Mouse (Mus musculus) midbrain, embryonic 16.5 days (tissue): Measurements from ENCODE around the gene Dync2li1. TPM values are rescaled to one million over a fixed set of nuclear protein-coding genes. Genes with fewer than 3 reads are reported as not detected.
A peak's percentile ranks its signal among the peaks of the same experiment; 100 is the strongest.

Source experiments
- ATAC-seq: fragments of 200-750 bp; cut with Nextera tagmentation; 2 replicates; pipeline ENCODE4 v1.8.0; 2017; ENCODE audit warnings: moderate TSS enrichment
- H3K27ac ChIP-seq: fragments of 300-500 bp; sonication (generic); 2 replicates; pipeline ENCODE4 v1.5.1; 2014; ENCODE audit warnings: mild to moderate bottlenecking, low read length, mixed read lengths
- H3K27me3 ChIP-seq: fragments of 300-500 bp; sonication (generic); 2 replicates; pipeline ENCODE4 v1.6.1; 2014; ENCODE audit warnings: low read depth, low read length, mixed read lengths; ENCODE audit not compliant: control insufficient read depth, insufficient read depth
- H3K36me3 ChIP-seq: fragments of 300-500 bp; sonication (generic); 2 replicates; pipeline ENCODE4 v1.6.1; 2014; ENCODE audit warnings: mild to moderate bottlenecking, low read length, moderate library complexity, mixed read lengths; ENCODE audit not compliant: control insufficient read depth, insufficient read depth
- H3K4me1 ChIP-seq: fragments of 300-500 bp; sonication (generic); 2 replicates; pipeline ENCODE4 v1.6.1; 2014; ENCODE audit warnings: mild to moderate bottlenecking, low read length, mixed read lengths; ENCODE audit not compliant: control insufficient read depth, insufficient read depth
- H3K4me2 ChIP-seq: fragments of 300-500 bp; sonication (generic); 2 replicates; pipeline ENCODE4 v1.6.1; 2014; ENCODE audit warnings: mild to moderate bottlenecking, low read length, mixed read lengths
- H3K4me3 ChIP-seq: fragments of 300-500 bp; sonication (generic); 2 replicates; pipeline ENCODE4 v1.5.1; 2014; ENCODE audit warnings: low read depth, mild to moderate bottlenecking, low read length, moderate library complexity, mixed read lengths
- H3K9ac ChIP-seq: fragments of 300-500 bp; sonication (generic); 2 replicates; pipeline ENCODE4 v1.6.1; 2014; ENCODE audit warnings: low read depth, low read length, mixed read lengths
- H3K9me3 ChIP-seq: fragments of 300-500 bp; sonication (generic); replicated peaks from 2 replicates; pipeline ENCODE4 v1.6.1; 2014; ENCODE audit warnings: mild to moderate bottlenecking, low read length, mixed read lengths; ENCODE audit not compliant: control insufficient read depth, poor library complexity, severe bottlenecking
- whole genome bisulfite sequencing: fragments of 180-500 bp; shearing (Covaris S2); extraction: QIAGEN DNeasy Blood & Tissue Kit; methylation state at CpG from one replicate; pipeline ENCODE4 v1.1.7; 2014; 5-methylcytosine and 5-hydroxymethylcytosine counted together
- polyA plus RNA-seq: library from polyadenylated mRNA; unstranded; fragments of >200 nt; fragmentation: Nextera tagmentation; extraction: Ambion mirVana; gene quantifications from 2 replicates; pipeline ENCODE4 v1.2.1, GENCODE M21; 2015

Gene Dync2li1
- polyA plus RNA-seq, 1 experiment from 2014 or later, result 38.8 TPM

DNA sequence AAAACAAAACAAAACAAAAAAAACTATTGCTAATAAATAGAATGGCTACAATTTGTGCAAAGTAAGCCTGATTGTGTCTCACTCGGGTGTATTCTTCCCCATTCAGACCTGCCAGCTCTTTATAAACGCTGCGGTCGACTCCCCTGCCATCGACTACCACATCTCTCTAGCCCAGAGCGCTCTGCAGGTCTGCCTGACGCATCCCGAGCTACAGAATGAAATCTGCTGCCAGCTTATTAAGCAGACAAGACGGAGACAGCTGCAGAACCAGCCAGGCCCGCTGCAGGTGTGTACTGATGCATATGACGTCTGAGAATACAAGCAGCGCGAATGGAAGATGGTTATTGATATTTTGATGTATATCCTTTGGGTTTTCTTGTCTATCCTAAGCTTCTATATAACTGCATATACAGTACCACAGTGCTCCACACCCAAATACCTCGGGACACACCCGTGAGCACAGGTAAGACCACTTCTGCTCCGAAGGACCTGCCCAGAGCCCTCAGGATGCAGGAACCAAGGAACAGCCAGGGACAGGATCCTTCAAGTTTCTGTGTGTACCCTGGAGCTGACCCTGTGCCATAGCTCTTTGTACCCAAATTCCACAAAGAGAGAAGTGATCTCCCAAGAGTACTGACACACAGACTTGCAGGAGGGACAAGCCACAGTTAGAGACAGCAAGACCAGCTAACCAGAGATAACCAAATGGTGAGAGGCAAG, 34.7 kb upstream of the Dync2li1 start:
- ATAC-seq, result no peak
- Histone ChIP-seq H3K4me3 (no peak overlapping the region), H3K27ac (peak overlapping the region; percentile 56), H3K9me3 (no peaks in the 10 kb centered on the region), H3K27me3 (no peaks in the 10 kb centered on the region), H3K4me2 (no peak overlapping the region), H3K4me1 (0 out of 2 replicates have a peak, but pooled peaks cover 2% of the 10 kb centered on the region), H3K36me3 (no peaks in the 10 kb centered on the region), H3K9ac (no peak overlapping the region)
- 75% methylated on average over 16 of the region's 16 CpGs for WGBS

DNA sequence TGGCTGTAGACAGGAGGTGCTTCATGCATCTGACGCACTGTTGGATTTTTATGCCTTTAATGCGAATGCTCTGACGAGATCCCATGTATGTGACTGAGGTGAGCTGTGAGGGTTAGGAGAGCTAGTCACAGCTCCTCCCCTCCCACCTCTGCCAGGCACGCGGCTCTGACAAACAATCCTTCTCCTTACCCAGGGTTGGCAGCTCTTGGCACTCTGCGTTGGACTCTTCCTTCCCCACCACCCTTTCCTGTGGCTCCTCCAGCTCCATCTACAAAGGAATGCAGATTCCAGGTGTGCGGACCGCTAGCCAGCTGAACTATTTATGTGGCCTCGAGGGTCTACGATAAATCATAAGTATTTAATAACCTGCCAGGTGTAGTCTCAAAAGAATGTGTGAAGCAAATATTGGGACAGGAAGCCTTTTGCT, 30.3 kb upstream of the Dync2li1 start:
- peak overlapping the region; percentile 67 for H3K27ac ChIP-seq
- H3K9ac ChIP-seq, result peak overlapping the region; percentile 12

DNA sequence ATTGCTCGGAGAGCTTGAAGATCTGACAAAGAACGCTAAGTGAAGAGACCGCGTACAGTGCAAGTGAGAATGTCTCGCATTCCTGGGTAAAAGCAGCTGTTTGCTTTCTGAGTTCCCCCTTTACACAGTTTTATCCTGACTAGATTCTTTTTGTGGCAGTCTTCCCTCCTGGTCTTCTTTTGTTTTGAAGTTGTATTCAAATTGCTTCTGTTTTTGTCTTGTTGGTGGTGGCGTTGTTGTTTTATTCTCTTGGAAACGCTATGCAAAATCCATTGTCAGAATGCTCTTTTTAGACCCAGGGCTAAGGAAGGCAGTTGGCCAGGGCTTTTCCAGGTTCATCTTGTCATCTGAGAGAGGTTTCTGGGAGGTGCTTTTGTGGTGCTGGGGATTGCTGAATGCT, 29.8 kb upstream of the Dync2li1 start:
- H3K36me3 ChIP-seq, result no peaks in the 10 kb centered on the region
- H3K4me2 ChIP-seq, result peak overlapping the region; percentile 49
- 30% methylated on average over 7 of the region's 7 CpGs for WGBS
- no peak for ATAC-seq
- 0 out of 2 replicates have a peak, but pooled peaks cover 2% of the 10 kb centered on the region for H3K4me1 ChIP-seq
- H3K27me3 ChIP-seq, result no peaks in the 10 kb centered on the region
- H3K9me3 ChIP-seq, result no peaks in the 10 kb centered on the region
- peak overlapping the region; percentile 67 for H3K27ac ChIP-seq
- peak overlapping the region; percentile 25; the same call in 1 of the 2 replicates for H3K4me3 ChIP-seq
- peak overlapping the region; percentile 12; the same call in 1 of the 2 replicates for H3K9ac ChIP-seq

More for the DNA sequence above, 30.3 kb upstream of the Dync2li1 start:
- no peaks in the 10 kb centered on the region for H3K9me3 ChIP-seq
- H3K36me3 ChIP-seq, result no peaks in the 10 kb centered on the region
- H3K4me2 ChIP-seq, result peak overlapping the region; percentile 49
- peak overlapping the region; percentile 25 for H3K4me3 ChIP-seq
- peak; percentile 83 for ATAC-seq
- H3K27me3 ChIP-seq, result no peaks in the 10 kb centered on the region
- 0 out of 2 replicates have a peak, but pooled peaks cover 2% of the 10 kb centered on the region for H3K4me1 ChIP-seq
- WGBS, result 32% methylated on average over 10 of the region's 10 CpGs

DNA sequence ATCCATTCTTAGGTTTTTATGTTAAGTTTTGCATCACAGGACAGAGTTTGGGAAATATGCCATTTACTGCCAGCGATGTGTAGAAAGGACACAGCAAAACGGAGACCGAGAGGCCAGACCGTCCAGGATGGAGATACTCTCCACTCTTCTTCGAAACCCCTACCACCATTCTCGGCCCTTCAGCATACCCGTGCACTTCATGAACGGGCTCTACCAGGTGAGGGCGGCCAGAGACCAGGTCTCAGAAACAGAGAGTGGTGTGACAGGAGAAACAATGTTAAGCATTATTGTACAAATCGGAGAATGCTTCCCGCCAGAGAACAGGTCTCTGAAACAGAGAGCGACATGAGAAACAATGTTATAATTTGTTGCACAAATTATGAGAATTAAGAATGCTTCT, 28.4 kb upstream of the Dync2li1 start:
- 96% methylated on average over 12 of the region's 12 CpGs for WGBS
- Histone ChIP-seq H3K4me3 (no peak overlapping the region), H3K27me3 (no peaks in the 10 kb centered on the region), H3K4me1 (0 out of 2 replicates have a peak, but pooled peaks cover 2% of the 10 kb centered on the region), H3K4me2 (no peak overlapping the region), H3K36me3 (no peaks in the 10 kb centered on the region), H3K27ac (no peak overlapping the region), H3K9ac (no peak overlapping the region), H3K9me3 (no peaks in the 10 kb centered on the region)
- no peak for ATAC-seq

DNA sequence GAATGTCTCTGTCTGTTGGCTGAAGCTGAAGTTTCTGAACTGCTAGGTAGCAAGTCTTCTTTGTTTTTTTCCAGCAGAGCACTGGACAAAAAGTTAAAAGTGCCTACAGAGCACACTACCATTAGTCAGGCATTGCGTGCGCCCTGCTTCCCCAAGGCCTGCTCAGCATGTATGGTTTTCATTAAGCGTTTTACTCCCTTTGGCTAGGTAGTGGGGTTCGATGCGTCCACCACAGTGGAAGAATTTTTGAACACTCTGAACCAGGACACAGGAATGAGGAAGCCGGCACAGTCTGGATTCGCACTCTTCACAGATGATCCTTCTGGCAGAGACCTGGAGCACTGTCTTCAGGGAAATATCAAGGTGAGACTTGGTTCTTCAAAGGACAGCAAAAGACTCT, 27.4 kb upstream of the Dync2li1 start:
- Histone ChIP-seq H3K4me1 (0 out of 2 replicates have a peak, but pooled peaks cover 2% of the 10 kb centered on the region), H3K36me3 (no peaks in the 10 kb centered on the region), H3K27me3 (no peaks in the 10 kb centered on the region), H3K9ac (no peak overlapping the region), H3K9me3 (no peaks in the 10 kb centered on the region), H3K4me3 (no peak overlapping the region), H3K4me2 (no peak overlapping the region), H3K27ac (no peak overlapping the region)
- ATAC-seq, result no peak
- WGBS, result 93% methylated on average over 7 of the region's 7 CpGs

DNA sequence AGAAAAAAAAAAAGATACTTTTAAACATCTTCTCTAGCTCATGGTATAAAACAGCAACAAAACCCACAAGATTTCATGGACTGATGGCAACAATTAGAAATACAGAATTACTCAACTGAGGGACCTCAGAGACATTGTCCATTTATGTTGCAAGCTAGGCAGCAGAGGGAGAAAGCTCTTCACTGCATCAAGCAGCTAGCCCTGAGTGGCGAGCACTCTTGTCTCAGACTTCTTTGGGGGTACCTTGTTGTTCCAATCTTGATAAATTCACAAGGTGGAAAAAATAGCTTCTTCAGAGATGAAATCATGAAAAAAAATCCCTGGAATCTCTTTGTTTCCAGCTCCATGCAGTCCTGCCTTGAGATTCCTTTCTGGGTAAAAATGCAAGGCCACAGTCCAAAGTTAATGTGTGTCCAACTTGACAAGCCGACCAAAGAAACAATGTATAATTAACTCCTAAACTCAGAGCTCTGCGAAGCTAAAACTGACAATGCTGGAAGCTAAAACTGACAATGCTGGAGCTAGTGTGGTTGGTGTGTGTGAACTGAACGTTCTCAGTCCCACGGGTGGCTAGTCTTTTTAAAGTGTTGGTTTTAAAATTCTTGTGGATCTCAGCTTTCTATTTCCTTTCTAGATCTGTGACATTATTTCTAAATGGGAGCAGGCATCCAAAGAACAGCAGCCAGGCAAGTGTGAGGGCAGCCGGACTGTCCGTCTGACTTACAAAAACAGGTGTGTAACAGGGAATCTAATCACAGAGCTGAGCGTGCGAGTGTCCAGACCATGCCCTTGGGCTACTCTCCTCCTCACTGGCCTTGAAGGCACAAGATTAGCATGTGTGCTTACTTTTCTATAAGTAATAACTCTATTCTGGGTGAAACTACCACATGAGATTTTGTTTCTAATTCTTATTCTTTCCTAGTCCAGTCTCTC, 26.0 kb upstream of the Dync2li1 start:
- Histone ChIP-seq H3K27ac (no peak overlapping the region), H3K4me2 (no peak overlapping the region), H3K27me3 (no peaks in the 10 kb centered on the region), H3K4me1 (0 out of 2 replicates have a peak, but pooled peaks cover 2% of the 10 kb centered on the region), H3K9me3 (no peaks in the 10 kb centered on the region), H3K4me3 (no peak overlapping the region), H3K9ac (no peak overlapping the region), H3K36me3 (no peaks in the 10 kb centered on the region)
- WGBS, result 77% methylated on average over 9 of the region's 9 CpGs
- ATAC-seq, result no peak

DNA sequence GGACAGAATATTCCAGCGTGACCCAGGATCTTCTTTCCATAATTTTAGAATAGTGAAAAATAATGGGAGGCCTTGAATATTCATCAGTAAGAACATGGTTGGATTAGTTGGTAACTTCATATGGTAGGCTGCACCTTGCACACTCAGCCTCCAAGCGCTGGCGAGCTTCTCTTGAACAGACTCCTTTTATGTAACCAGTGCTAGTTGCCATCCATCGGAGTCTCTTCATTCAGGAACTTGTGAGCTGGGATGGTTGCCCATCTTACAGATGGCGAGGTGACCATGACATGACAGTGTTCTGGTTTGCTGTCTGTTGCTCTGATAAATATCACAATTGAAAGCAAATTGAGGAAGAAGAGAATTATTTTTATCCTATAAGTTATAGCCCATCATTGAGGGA, 24.5 kb upstream of the Dync2li1 start:
- H3K9ac ChIP-seq, result no peak overlapping the region
- H3K4me3 ChIP-seq, result no peak overlapping the region
- no peaks in the 10 kb centered on the region for H3K36me3 ChIP-seq
- no peaks in the 10 kb centered on the region for H3K9me3 ChIP-seq
- no peaks in the 10 kb centered on the region for H3K4me1 ChIP-seq
- ATAC-seq, result no peak
- WGBS, result 94% methylated on average over 5 of the region's 5 CpGs
- H3K27ac ChIP-seq, result no peak overlapping the region
- no peak overlapping the region for H3K4me2 ChIP-seq
- no peaks in the 10 kb centered on the region for H3K27me3 ChIP-seq

DNA sequence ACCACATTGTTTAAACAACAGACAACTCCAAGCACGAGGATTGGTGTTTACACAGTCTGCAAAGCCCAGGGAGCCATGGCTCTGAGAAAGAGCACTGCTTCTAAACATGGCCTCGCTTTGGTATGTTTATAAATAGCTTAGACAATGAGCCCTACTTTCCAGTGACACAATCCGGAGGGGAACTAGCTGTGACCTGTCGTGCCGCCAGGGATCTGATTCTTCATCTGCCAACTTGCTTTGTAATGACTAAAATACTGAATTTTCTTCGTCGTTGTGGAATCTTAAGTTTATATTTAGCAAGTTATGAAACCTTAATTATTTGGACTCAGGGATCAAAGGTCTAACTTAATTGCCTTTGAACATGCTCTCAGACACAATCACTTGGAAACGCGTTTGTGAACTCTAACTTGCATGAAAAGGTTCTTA, 23.1 kb upstream of the Dync2li1 start:
- no peak overlapping the region for H3K4me2 ChIP-seq
- H3K9me3 ChIP-seq, result no peaks in the 10 kb centered on the region
- no peak overlapping the region for H3K9ac ChIP-seq
- H3K4me3 ChIP-seq, result no peak overlapping the region
- no peaks in the 10 kb centered on the region for H3K36me3 ChIP-seq
- no peaks in the 10 kb centered on the region for H3K27me3 ChIP-seq
- 77% methylated on average over 9 of the region's 9 CpGs for WGBS
- H3K27ac ChIP-seq, result no peak overlapping the region
- no peak for ATAC-seq
- no peaks in the 10 kb centered on the region for H3K4me1 ChIP-seq
